ENCODE assay signal across 10 mouse cellular contexts in genomic region chr9:69121117-69121740, GRCm38 (mm10).
DNase-seq lines count a peak whose midpoint lies in the region; ATAC-seq and TF ChIP-seq lines count a peak whose summit lies in the region.
"Had no signal": no experiment of that assay in that cellular context is flagged by ENCODE, and none has a peak within 500 bp of the region (broad histone marks: within the 10 kb centered on the region; RNA-seq: fewer than 3 reads in every experiment).

No protein-coding gene starts in this region.

- ATAC-seq in midbrain, postnatal 0 days (ENCODE audit: low FRiP score): no peak
- ATAC-seq in midbrain, embryonic 13.5 days: no peak
- no peak for ATAC-seq in intestine, embryonic 16.5 days
- ATAC-seq: forebrain, embryonic 15.5 days had no signal

- H3K9me3 ChIP-seq in heart, embryonic 10.5 days: no peaks in the 10 kb centered on the region
- H3K9me3 ChIP-seq in midbrain, postnatal 0 days (ENCODE audit: low read length): no peaks in the 10 kb centered on the region
- no peaks in the 10 kb centered on the region for H3K9me3 ChIP-seq in midbrain, embryonic 13.5 days
- no peaks in the 10 kb centered on the region for H3K9me3 ChIP-seq in intestine, embryonic 16.5 days (ENCODE audit: control insufficient read depth, low read length)
- H3K9me3 ChIP-seq: forebrain, embryonic 15.5 days; liver, embryonic 13.5 days had no signal

- H3K27me3 ChIP-seq in heart, embryonic 10.5 days (ENCODE audit: insufficient read depth, poor library complexity, severe bottlenecking): peaks cover 32% of the 10 kb centered on the region
- no peaks in the 10 kb centered on the region for H3K27me3 ChIP-seq in midbrain, postnatal 0 days (ENCODE audit: insufficient read depth, low read length)
- peaks cover 11% of the 10 kb centered on the region for H3K27me3 ChIP-seq in midbrain, embryonic 13.5 days
- no peaks in the 10 kb centered on the region for H3K27me3 ChIP-seq in intestine, embryonic 16.5 days (replicated peaks; ENCODE audit: control insufficient read depth, insufficient read depth, low read length)
- H3K27me3 ChIP-seq: forebrain, embryonic 15.5 days had no signal

- no peak overlapping the region for H3K4me3 ChIP-seq in heart, embryonic 10.5 days
- H3K4me3 ChIP-seq in midbrain, postnatal 0 days (ENCODE audit: low read depth, low read length): no peak overlapping the region
- no peak overlapping the region for H3K4me3 ChIP-seq in midbrain, embryonic 13.5 days (replicated peaks)
- H3K4me3 ChIP-seq in intestine, embryonic 16.5 days (ENCODE audit: low read length): no peak overlapping the region
- H3K4me3 ChIP-seq: forebrain, embryonic 15.5 days; liver, embryonic 13.5 days had no signal

- no peak overlapping the region for H3K4me2 ChIP-seq in midbrain, postnatal 0 days (ENCODE audit: low read depth, low read length, poor library complexity, severe bottlenecking)
- H3K4me2 ChIP-seq in midbrain, embryonic 13.5 days (replicated peaks): no peak overlapping the region
- H3K4me2 ChIP-seq in intestine, embryonic 16.5 days (ENCODE audit: low read depth, low read length): no peak overlapping the region
- H3K4me2 ChIP-seq: forebrain, embryonic 15.5 days; liver, embryonic 13.5 days had no signal

- no peaks in the 10 kb centered on the region for H3K36me3 ChIP-seq in heart, embryonic 10.5 days
- H3K36me3 ChIP-seq in midbrain, postnatal 0 days (ENCODE audit: insufficient read depth, low read length): no peaks in the 10 kb centered on the region
- H3K36me3 ChIP-seq in midbrain, embryonic 13.5 days: no peaks in the 10 kb centered on the region
- H3K36me3 ChIP-seq in intestine, embryonic 16.5 days (ENCODE audit: control insufficient read depth, insufficient read depth, low read length): no peaks in the 10 kb centered on the region
- H3K36me3 ChIP-seq: forebrain, embryonic 15.5 days; liver, embryonic 13.5 days had no signal

- peak; percentile 14 for DNase-seq in heart, postnatal 25 days (ENCODE audit: low spot score)
- no peak for DNase-seq in heart, embryonic 10.5 days (ENCODE audit: low spot score)
- peak; percentile 32 for DNase-seq in midbrain, postnatal 0 days (ENCODE audit: low spot score)
- DNase-seq in embryo, embryonic 10 days (ENCODE audit: low spot score): peak; percentile 54
- DNase-seq in kidney, postnatal 14 days: peak; percentile 76
- no peak for DNase-seq in adrenal gland, postnatal 10 days
- DNase-seq: liver, embryonic 13.5 days had no signal

- TF ChIP-seq CTCF in midbrain, postnatal 0 days (IDR thresholded peaks at IDR 0.05): no peak

- no peak overlapping the region for H3K9ac ChIP-seq in midbrain, postnatal 0 days (replicated peaks; ENCODE audit: low read length, poor library complexity, severe bottlenecking)
- no peak overlapping the region for H3K9ac ChIP-seq in midbrain, embryonic 13.5 days (replicated peaks)
- no peak overlapping the region for H3K9ac ChIP-seq in intestine, embryonic 16.5 days (ENCODE audit: low read depth, low read length)
- H3K9ac ChIP-seq: forebrain, embryonic 15.5 days; liver, embryonic 13.5 days had no signal

- WGBS in heart, embryonic 10.5 days: 60% methylated on average over 12 of the region's 12 CpGs
- WGBS in midbrain, postnatal 0 days: 50% methylated on average over 12 of the region's 12 CpGs
- 41% methylated on average over 12 of the region's 12 CpGs for WGBS in midbrain, embryonic 13.5 days
- WGBS in intestine, embryonic 16.5 days: 72% methylated on average over 12 of the region's 12 CpGs

- no peak overlapping the region for H3K27ac ChIP-seq in heart, embryonic 10.5 days
- H3K27ac ChIP-seq in midbrain, postnatal 0 days (ENCODE audit: low read depth, low read length): no peak overlapping the region; the same call in 1 of the 2 replicates
- no peak overlapping the region for H3K27ac ChIP-seq in midbrain, embryonic 13.5 days
- H3K27ac ChIP-seq in intestine, embryonic 16.5 days (ENCODE audit: low read length): no peak overlapping the region
- H3K27ac ChIP-seq: forebrain, embryonic 15.5 days; liver, embryonic 13.5 days had no signal

- intact Hi-C loops in heart, postnatal 25 days (cut with DNase I): loop anchor here (10.0 kb wide), 1 partner anchor 174 kb away; no protein-coding TSS in a partner anchor

- H3K4me1 ChIP-seq in heart, embryonic 10.5 days: peaks cover 26% of the 10 kb centered on the region
- no peaks in the 10 kb centered on the region for H3K4me1 ChIP-seq in midbrain, postnatal 0 days (ENCODE audit: insufficient read depth, low read length)
- peaks cover 18% of the 10 kb centered on the region for H3K4me1 ChIP-seq in midbrain, embryonic 13.5 days (replicated peaks)
- no peaks in the 10 kb centered on the region; the same call in 1 of the 2 replicates for H3K4me1 ChIP-seq in intestine, embryonic 16.5 days (ENCODE audit: control insufficient read depth, insufficient read depth, low read length)

Comparison
In these comparisons a context has a peak if more than half of its experiments do, and no peak if none do; other contexts are left out.
1. DNase-seq: peak in heart, postnatal 25 days (single experiment), midbrain, postnatal 0 days (single experiment), embryo, embryonic 10 days (single experiment) and kidney, postnatal 14 days (single experiment); none in heart, embryonic 10.5 days (single experiment) and adrenal gland, postnatal 10 days (single experiment).